Mouse (Mus musculus) induced T-regulatory cell, adult 2 months (primary cell): ENCODE results near the gene Lactbl1.

Experiments used
- DNase-seq: peaks from one replicate; pipeline ENCODE4 v3.0.0-alpha.2; 2012; ENCODE audit warnings: low read depth

The Lactbl1 gene

GRCm38 (mm10) chr4:136684485-136684884 is 62.1 kb downstream of the Lactbl1 start:
- DNase-seq: no peak

GRCm38 (mm10) chr4:136685431-136685869 is 63.0 kb downstream of the Lactbl1 start:
- no peak for DNase-seq

GRCm38 (mm10) chr4:136688113-136688512 is 65.7 kb downstream of the Lactbl1 start:
- no peak for DNase-seq
